Mouse (Mus musculus) kidney, adult 10 weeks (tissue): ENCODE measurements around the gene Olfr165. TPM values are rescaled to one million over a fixed set of nuclear protein-coding genes. Genes with fewer than 3 reads are reported as not detected.

Experiments used
- polyA plus RNA-seq: library from polyadenylated mRNA; stranded (reverse); fragments of 350-450 nt; fragmentation: Illumina TruSeq; extraction: RNeasy Lipid Tissue Mini Kit (QIAGEN cat#74804); gene quantifications from one replicate; pipeline ENCODE4 v1.2.3, GENCODE M21; 2014; ENCODE audit warnings: low read depth, low replicate concordance

The Olfr165 gene
- not detected for polyA plus RNA-seq

GRCm38 (mm10) chr16:19423034-19423433, at the start of gene Olfr165:
Gene Olfr165, minus strand, starts transcription at chr16:19423134.

Other genes with a start within 250 kb of the Olfr165 start
- gene Olfr164, start 109.1 kb downstream of the Olfr165 start, polyA plus RNA-seq, result not detected
- gene Olfr166, start 60.6 kb upstream of the Olfr165 start, polyA plus RNA-seq, result not detected
- not detected for gene Olfr167, start 99.1 kb upstream of the Olfr165 start, polyA plus RNA-seq
- gene Olfr168, start 112.4 kb upstream of the Olfr165 start, polyA plus RNA-seq, result not detected
- gene Olfr169, start 148.7 kb upstream of the Olfr165 start, polyA plus RNA-seq, result not detected
- not detected for gene Olfr170, start 188.7 kb upstream of the Olfr165 start, polyA plus RNA-seq
- not detected for gene Olfr171, start 206.8 kb upstream of the Olfr165 start, polyA plus RNA-seq